Mouse (Mus musculus) embryonic facial prominence, embryonic 10.5 days (tissue): Measurements from ENCODE around the gene Gm8220. TPM values are rescaled to one million over a fixed set of nuclear protein-coding genes. Genes with fewer than 3 reads are reported as not detected.
"Not testable (repeated sequence)": the region's sequence is repeated elsewhere in the genome, so short reads cannot be mapped to it uniquely, and the experiment has no call there.

Experiments used
- DNase-seq: peaks from one replicate; pipeline ENCODE4 v3.0.0-alpha.2; 2017; ENCODE audit warnings: low spot score
- H3K27ac ChIP-seq: fragments of 300-500 bp; sonication (generic); replicated peaks from 2 replicates; pipeline ENCODE4 v1.5.1; 2016; ENCODE audit warnings: mild to moderate bottlenecking
- H3K27me3 ChIP-seq: fragments of 300-500 bp; sonication (generic); replicated peaks from 2 replicates; pipeline ENCODE4 v1.6.1; 2016; ENCODE audit warnings: low read depth, mild to moderate bottlenecking; ENCODE audit not compliant: poor library complexity, severe bottlenecking
- H3K36me3 ChIP-seq: fragments of 300-500 bp; sonication (generic); replicated peaks from 2 replicates; pipeline ENCODE4 v1.6.1; 2016; ENCODE audit warnings: mild to moderate bottlenecking, moderate library complexity
- H3K4me1 ChIP-seq: fragments of 300-500 bp; sonication (generic); 2 replicates; pipeline ENCODE4 v1.6.1; 2016
- H3K4me3 ChIP-seq: fragments of 300-500 bp; sonication (generic); 2 replicates; pipeline ENCODE4 v1.5.1; 2016; ENCODE audit warnings: mild to moderate bottlenecking, moderate library complexity
- H3K9me3 ChIP-seq: fragments of 300-500 bp; sonication (generic); 2 replicates; pipeline ENCODE4 v1.6.1; 2016; ENCODE audit warnings: mild to moderate bottlenecking
- WGBS: fragments of 180-500 bp; shearing (Covaris S2); methylation state at CpG from one replicate; pipeline ENCODE4 v1.1.7; 2016; 5-methylcytosine and 5-hydroxymethylcytosine counted together
- polyA plus RNA-seq: library from polyadenylated mRNA; unstranded; fragments of >200 nt; fragmentation: Nextera tagmentation; extraction: Ambion mirVana; gene quantifications from 2 replicates; pipeline ENCODE4 v1.2.1, GENCODE M21; 2016

Gene Gm8220
- not detected in 2 replicates for polyA plus RNA-seq

- WGBS: 83% methylated on average over 2 of the region's 2 CpGs
- H3K27ac ChIP-seq, H3K4me1 ChIP-seq, H3K27me3 ChIP-seq, H3K9me3 ChIP-seq, DNase-seq, H3K4me3 ChIP-seq, H3K36me3 ChIP-seq: not testable (repeated sequence)
Measured at GRCm38 (mm10) chr14:44285280-44285679, at the start of gene Gm8220. Gene Gm8220 (plus strand): TSS chr14:44285580.

- Histone ChIP-seq H3K27ac (no peak overlapping the region), H3K27me3 (no peaks in the 10 kb centered on the region), H3K36me3 (no peaks in the 10 kb centered on the region), H3K9me3 (peaks cover 18% of the 10 kb centered on the region; the same call in 1 of the 2 replicates), H3K4me3 (no peak overlapping the region), H3K4me1 (no peaks in the 10 kb centered on the region)
- WGBS: 91% methylated on average over 16 of the region's 16 CpGs
- DNase-seq: no peak
Measured at GRCm38 (mm10) chr14:44248039-44248438, 37.3 kb upstream of the Gm8220 start.

GRCm38 (mm10) chr14:44312049-44312448, 26.7 kb downstream of the Gm8220 start:
- not testable (repeated sequence) for H3K27me3 ChIP-seq, H3K4me3 ChIP-seq, H3K27ac ChIP-seq, H3K9me3 ChIP-seq, H3K4me1 ChIP-seq, DNase-seq, H3K36me3 ChIP-seq
- WGBS: 84% methylated on average over 4 of the region's 4 CpGs

- DNase-seq, H3K27me3 ChIP-seq, H3K9me3 ChIP-seq, H3K4me3 ChIP-seq, H3K4me1 ChIP-seq, H3K36me3 ChIP-seq, H3K27ac ChIP-seq: not testable (repeated sequence)
- WGBS: 84% methylated on average over 2 of the region's 2 CpGs
Measured at GRCm38 (mm10) chr14:44338484-44338883, 53.1 kb downstream of the Gm8220 start, which contains the start of gene Gm5930. Gene Gm5930 (minus strand): TSS chr14:44338584.

Other genes with a start within 250 kb of the Gm8220 start
- gene Ear2, start 182.9 kb upstream of the Gm8220 start, polyA plus RNA-seq: not detected in 2 replicates
- not detected in 2 replicates for gene Gm3327, start 161.7 kb upstream of the Gm8220 start, polyA plus RNA-seq
- not detected in 2 replicates for gene Gm8212, start 87.9 kb upstream of the Gm8220 start, polyA plus RNA-seq
- not detected in 2 replicates for gene 4930503E14Rik, start 72.3 kb upstream of the Gm8220 start, polyA plus RNA-seq
- gene Gm5930, start 53.0 kb downstream of the Gm8220 start, polyA plus RNA-seq: not detected in 2 replicates
- not detected in 2 replicates for gene Gm8229, start 79.8 kb downstream of the Gm8220 start, polyA plus RNA-seq
- not detected in 2 replicates for gene Gm3371, start 125.1 kb downstream of the Gm8220 start, polyA plus RNA-seq
- not detected in 2 replicates for gene Gm8232, start 148.1 kb downstream of the Gm8220 start, polyA plus RNA-seq
- not detected in 2 replicates for gene BC061237, start 206.9 kb downstream of the Gm8220 start, polyA plus RNA-seq
- not detected in 2 replicates for gene Gm17093, start 232.7 kb downstream of the Gm8220 start, polyA plus RNA-seq